Mouse (Mus musculus): ENCODE measurements around the gene Fezf1.

Fezf1 gene

GRCm38 (mm10) chr6:23249616-23250287 lies 1.6 kb upstream of the Fezf1 start:
- in situ Hi-C loops (cut with MboI; ENCODE audit: low pct_unique_long_range_greater_than_20kb in 1 of 2, low sequenced_read_pairs in 2 of 2, unreplicated experiment in 1 of 2), result no loop called here

- in situ Hi-C loops (cut with MboI; ENCODE audit: low pct_unique_long_range_greater_than_20kb in 1 of 2, low sequenced_read_pairs in 2 of 2, unreplicated experiment in 1 of 2), result no loop called here
These were observed 865 bp upstream of the Fezf1 start for GRCm38 (mm10) chr6:23249053-23249401.

GRCm38 (mm10) chr6:23247512-23248312 lies 450 bp downstream of the Fezf1 start:
- in situ Hi-C loops (cut with MboI; ENCODE audit: low pct_unique_long_range_greater_than_20kb in 1 of 2, low sequenced_read_pairs in 2 of 2, unreplicated experiment in 1 of 2), result no loop called here

- in situ Hi-C loops (cut with MboI; ENCODE audit: low pct_unique_long_range_greater_than_20kb in 1 of 2, low sequenced_read_pairs in 2 of 2, unreplicated experiment in 1 of 2), result no loop called here
These were observed 1.2 kb downstream of the Fezf1 start for GRCm38 (mm10) chr6:23246790-23247511.

GRCm38 (mm10) chr6:23246061-23246789 lies 1.9 kb downstream of the Fezf1 start:
- in situ Hi-C loops (cut with MboI; ENCODE audit: low pct_unique_long_range_greater_than_20kb in 1 of 2, low sequenced_read_pairs in 2 of 2, unreplicated experiment in 1 of 2), result no loop called here

- in situ Hi-C loops (cut with MboI; ENCODE audit: low pct_unique_long_range_greater_than_20kb in 1 of 2, low sequenced_read_pairs in 2 of 2, unreplicated experiment in 1 of 2), result no loop called here
These were observed 2.6 kb downstream of the Fezf1 start for GRCm38 (mm10) chr6:23245545-23246011.

DNA sequence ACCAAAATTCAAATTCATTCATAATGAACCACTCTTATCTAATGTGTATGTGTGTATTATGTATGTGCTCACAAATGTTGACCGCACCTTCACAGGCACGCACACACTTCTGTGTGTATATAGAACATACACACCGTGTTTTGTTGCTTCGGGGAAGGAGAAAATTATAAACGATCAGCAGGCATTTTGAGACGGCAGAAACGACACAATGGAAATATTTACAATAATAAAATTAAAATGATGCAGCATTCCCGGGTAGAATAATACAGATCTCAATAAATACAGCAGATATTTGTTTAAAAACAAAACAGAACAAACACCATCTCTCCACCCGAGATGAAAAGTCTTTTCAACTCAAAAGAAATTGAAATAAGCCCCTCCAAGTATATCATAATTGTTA lies 3.0 kb downstream of the Fezf1 start:
- in situ Hi-C loops (cut with MboI; ENCODE audit: low pct_unique_long_range_greater_than_20kb in 1 of 2, low sequenced_read_pairs in 2 of 2, unreplicated experiment in 1 of 2), result no loop called here

DNA sequence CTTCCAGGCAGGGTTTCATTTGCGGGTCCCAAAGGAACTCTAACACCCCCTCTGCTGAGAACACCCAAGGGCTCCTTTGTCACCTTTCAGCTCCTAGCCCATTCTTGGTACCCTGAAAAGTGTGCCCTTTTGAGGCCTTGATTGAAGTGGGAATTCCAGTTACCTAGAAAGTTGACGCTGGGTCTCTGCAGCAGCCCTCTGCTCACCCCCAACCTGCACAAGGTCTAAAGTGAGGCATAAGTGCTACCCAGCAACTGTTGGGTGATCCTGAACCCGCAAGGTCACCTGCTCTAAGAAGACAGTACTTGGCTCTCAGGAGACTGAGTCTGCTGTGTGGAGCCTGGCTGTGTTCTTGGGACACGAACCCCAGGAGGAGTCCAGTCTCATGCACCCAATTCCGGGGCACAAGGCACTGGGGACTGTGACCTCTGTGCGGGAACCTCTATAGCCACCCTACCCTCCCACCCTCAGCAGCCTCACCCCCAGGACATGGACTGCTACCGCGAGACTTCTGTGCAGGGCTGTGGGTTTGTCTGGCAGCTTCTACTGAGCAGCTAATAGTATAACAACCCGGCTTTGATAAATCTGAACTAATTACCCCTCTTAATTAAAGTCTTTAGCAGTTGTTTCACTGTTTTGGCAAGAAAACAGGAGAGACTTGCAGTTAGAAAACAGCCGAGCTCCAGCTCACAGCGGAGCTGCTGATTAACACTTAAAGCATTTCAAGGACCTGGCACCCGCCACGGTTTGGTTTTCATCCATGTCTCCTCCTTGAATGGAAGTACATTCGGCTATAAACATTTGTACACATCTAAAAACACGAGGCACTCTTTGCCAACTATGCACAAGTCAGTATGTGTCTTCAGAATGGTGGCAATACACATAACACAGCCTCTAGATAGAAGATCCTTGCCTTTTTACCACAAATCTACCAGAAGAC lies 4.1 kb downstream of the Fezf1 start:
- in situ Hi-C loops (cut with MboI; ENCODE audit: low pct_unique_long_range_greater_than_20kb in 1 of 2, low sequenced_read_pairs in 2 of 2, unreplicated experiment in 1 of 2), result no loop called here

DNA sequence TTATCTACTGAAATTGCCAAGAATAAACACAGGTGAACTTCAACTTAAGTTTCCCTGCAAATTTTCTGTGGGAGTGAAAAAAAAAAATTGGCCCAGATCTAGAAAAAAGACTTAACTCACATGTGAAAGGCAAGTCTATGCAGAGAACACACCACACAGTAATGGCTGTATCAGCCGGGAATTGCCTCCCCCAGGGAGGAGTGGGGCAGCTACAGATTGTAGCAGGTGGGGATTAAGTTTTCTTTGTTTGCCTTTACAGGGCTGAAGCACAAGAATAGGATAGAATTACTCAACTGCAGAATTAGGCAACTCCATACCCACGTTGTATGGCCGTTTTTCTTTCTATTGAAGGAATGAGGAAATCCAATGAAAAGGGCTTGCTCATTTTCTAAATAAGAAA lies 36.7 kb downstream of the Fezf1 start:
- in situ Hi-C loops (cut with MboI; ENCODE audit: low pct_unique_long_range_greater_than_20kb in 1 of 2, low sequenced_read_pairs in 2 of 2, unreplicated experiment in 1 of 2), result no loop called here

GRCm38 (mm10) chr6:23207791-23208190 lies 40.4 kb downstream of the Fezf1 start:
- in situ Hi-C loops (cut with MboI; ENCODE audit: low pct_unique_long_range_greater_than_20kb in 1 of 2, low sequenced_read_pairs in 2 of 2, unreplicated experiment in 1 of 2), result no loop called here

GRCm38 (mm10) chr6:23202630-23203029 lies 45.5 kb downstream of the Fezf1 start:
- in situ Hi-C loops (cut with MboI; ENCODE audit: low pct_unique_long_range_greater_than_20kb in 1 of 2, low sequenced_read_pairs in 2 of 2, unreplicated experiment in 1 of 2), result no loop called here
